Mouse (Mus musculus) forebrain, embryonic 16.5 days (tissue): ENCODE data around the gene Syt9. TPM values are rescaled to one million over a fixed set of nuclear protein-coding genes. Genes with fewer than 3 reads are reported as not detected.
"Not testable (repeated sequence)": the region's sequence is repeated elsewhere in the genome, so short reads cannot be mapped to it uniquely, and the experiment has no call there.

Experiments used
- ATAC-seq: fragments of 200-750 bp; cut with Nextera tagmentation; 2 replicates; pipeline ENCODE4 v1.8.0; 2017; ENCODE audit warnings: mild to moderate bottlenecking, moderate library complexity
- H3K27ac ChIP-seq: fragments of 300-500 bp; sonication (generic); 2 replicates; pipeline ENCODE4 v1.5.1; 2014; ENCODE audit warnings: low read length, control low read depth
- H3K27me3 ChIP-seq: fragments of 300-500 bp; sonication (generic); replicated peaks from 2 replicates; pipeline ENCODE4 v1.6.1; 2014; ENCODE audit warnings: low read length; ENCODE audit not compliant: control insufficient read depth, insufficient read depth
- H3K36me3 ChIP-seq: fragments of 300-500 bp; sonication (generic); 2 replicates; pipeline ENCODE4 v1.6.1; 2014; ENCODE audit not compliant: control insufficient read depth, insufficient read depth
- H3K4me1 ChIP-seq: fragments of 300-500 bp; sonication (generic); replicated peaks from 2 replicates; pipeline ENCODE4 v1.6.1; 2014; ENCODE audit warnings: low read length; ENCODE audit not compliant: control insufficient read depth, insufficient read depth
- H3K4me2 ChIP-seq: fragments of 300-500 bp; sonication (generic); 2 replicates; pipeline ENCODE4 v1.6.1; 2014; ENCODE audit warnings: mild to moderate bottlenecking, low read length, control low read depth
- H3K4me3 ChIP-seq: fragments of 300-500 bp; sonication (generic); replicated peaks from 2 replicates; pipeline ENCODE4 v1.5.1; 2014; ENCODE audit warnings: mild to moderate bottlenecking, low read length, control low read depth
- H3K9ac ChIP-seq: fragments of 300-500 bp; sonication (generic); replicated peaks from 2 replicates; pipeline ENCODE4 v1.6.1; 2014; ENCODE audit warnings: low read depth, low read length, control low read depth
- H3K9me3 ChIP-seq: fragments of 300-500 bp; sonication (generic); 2 replicates; pipeline ENCODE4 v1.6.1; 2016; ENCODE audit warnings: low read length; ENCODE audit not compliant: control insufficient read depth
- WGBS: fragments of 180-500 bp; shearing (Covaris S2); extraction: QIAGEN DNeasy Blood & Tissue Kit; methylation state at CpG from one replicate; pipeline ENCODE4 v1.1.7; 2014; 5-methylcytosine and 5-hydroxymethylcytosine counted together
- polyA plus RNA-seq: library from polyadenylated mRNA; unstranded; fragments of >200 nt; fragmentation: Nextera tagmentation; extraction: Ambion mirVana; gene quantifications from 2 replicates; pipeline ENCODE4 v1.2.1, GENCODE M21; 2015

The Syt9 gene
- polyA plus RNA-seq, 1 experiment from 2014 or later, result 8.2 TPM

DNA sequence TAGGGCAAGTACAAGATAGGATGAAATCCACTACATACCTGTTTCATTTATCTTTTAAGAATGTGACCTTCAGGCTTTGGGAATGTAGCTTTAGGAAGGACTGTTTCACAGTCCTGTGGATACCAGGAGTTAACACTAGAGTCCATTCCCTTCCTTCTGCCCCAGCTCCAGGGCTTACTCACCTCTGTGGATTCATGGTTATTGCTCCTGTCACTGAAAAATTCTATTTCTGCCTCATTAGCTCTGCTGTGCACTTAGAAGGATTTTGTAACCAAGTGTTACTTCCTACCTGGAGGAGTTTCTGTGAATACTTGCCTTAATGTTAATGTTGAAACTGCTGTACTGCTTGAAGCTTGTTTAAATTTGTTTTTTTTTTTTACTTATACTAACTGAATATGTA, 74.1 kb downstream of the Syt9 start:
- no peaks in the 10 kb centered on the region for H3K4me1 ChIP-seq
- no peak overlapping the region for H3K4me2 ChIP-seq
- no peak for ATAC-seq
- H3K27me3 ChIP-seq, result no peaks in the 10 kb centered on the region
- H3K9ac ChIP-seq, result no peak overlapping the region
- H3K27ac ChIP-seq, result no peak overlapping the region
- H3K9me3 ChIP-seq, result no peaks in the 10 kb centered on the region
- no peaks in the 10 kb centered on the region for H3K36me3 ChIP-seq
- no peak overlapping the region for H3K4me3 ChIP-seq

DNA sequence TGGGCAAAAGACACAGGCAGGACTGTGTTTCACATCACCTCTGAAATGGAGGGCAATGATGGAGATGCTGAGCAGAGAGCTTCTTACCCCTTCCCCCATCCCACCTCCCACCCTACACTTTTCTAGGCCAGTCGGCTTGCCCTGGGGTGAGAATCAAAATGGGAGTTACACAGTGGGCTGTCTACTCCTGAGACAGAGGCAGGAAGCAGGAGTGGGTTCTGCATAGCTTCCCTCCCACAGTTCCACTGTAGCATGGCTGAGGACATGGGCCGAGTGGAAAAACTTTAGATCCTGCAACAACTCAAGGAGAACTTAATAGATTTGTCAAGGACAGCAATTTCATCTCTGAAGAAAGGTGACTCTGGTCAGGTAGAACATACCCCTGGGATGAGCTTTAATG, 84.1 kb downstream of the Syt9 start:
- Histone ChIP-seq H3K36me3 (no peaks in the 10 kb centered on the region), H3K27ac (no peak overlapping the region), H3K4me2 (no peak overlapping the region), H3K27me3 (no peaks in the 10 kb centered on the region), H3K4me1 (peaks cover 4% of the 10 kb centered on the region; the same call in 1 of the 2 replicates), H3K4me3 (no peak overlapping the region), H3K9me3 (no peaks in the 10 kb centered on the region), H3K9ac (no peak overlapping the region)
- ATAC-seq, result peak; percentile 47
- 91% methylated on average over 2 of the region's 2 CpGs for WGBS

DNA sequence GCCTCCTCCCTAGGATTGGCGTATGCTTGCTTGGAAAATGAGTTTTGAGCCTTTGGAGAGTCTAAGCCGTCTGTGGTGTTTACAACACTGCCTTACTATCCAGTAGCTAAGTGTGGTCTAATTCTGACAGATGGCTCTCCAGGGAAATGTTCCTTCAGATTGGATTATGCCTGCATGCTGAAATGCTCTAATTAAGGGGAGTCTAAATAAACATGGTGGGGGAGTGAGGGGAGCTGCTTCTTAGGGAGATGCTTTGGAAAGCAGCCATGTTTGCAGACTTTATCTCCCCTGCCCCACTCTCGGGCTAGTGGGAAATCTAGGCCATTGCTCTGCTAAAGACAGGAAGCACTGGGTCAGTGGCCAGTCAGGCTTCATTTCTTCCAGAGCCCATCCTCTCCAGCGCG, 84.6 kb downstream of the Syt9 start:
- ATAC-seq, result peak; percentile 91
- peaks cover 4% of the 10 kb centered on the region; the same call in 1 of the 2 replicates for H3K4me1 ChIP-seq
- no peak overlapping the region for H3K4me3 ChIP-seq
- 51% methylated on average over 5 of the region's 5 CpGs for WGBS
- no peak overlapping the region for H3K4me2 ChIP-seq
- no peak overlapping the region for H3K9ac ChIP-seq
- H3K27ac ChIP-seq, result 0 out of 2 replicates have a peak overlapping the region, but pooled peaks have one; percentile 30
- H3K36me3 ChIP-seq, result no peaks in the 10 kb centered on the region
- no peaks in the 10 kb centered on the region for H3K9me3 ChIP-seq
- H3K27me3 ChIP-seq, result no peaks in the 10 kb centered on the region

DNA sequence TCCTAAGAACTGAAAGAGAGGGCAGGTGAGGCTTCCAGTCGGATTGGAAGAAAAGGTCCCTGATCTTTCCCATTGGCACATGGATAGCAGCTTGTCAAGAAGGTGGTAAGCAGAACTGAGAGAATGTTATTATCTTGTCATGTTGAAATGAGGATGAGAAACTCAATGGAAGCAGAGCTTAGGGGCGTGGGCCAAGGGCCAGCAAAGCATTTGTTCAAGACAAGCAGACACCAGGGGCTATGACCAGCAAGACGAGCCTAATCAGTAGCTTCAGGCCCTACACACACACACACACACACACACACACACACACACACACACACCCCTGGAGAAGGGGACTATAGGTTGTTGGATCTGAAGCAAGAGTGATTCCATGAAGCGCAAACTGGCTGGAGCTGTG, 90.6 kb downstream of the Syt9 start:
- no peaks in the 10 kb centered on the region for H3K9me3 ChIP-seq
- ATAC-seq, result no peak
- WGBS, result 92% methylated on average over 4 of the region's 4 CpGs
- H3K4me1 ChIP-seq, result no peaks in the 10 kb centered on the region
- no peak overlapping the region for H3K4me2 ChIP-seq
- no peaks in the 10 kb centered on the region for H3K27me3 ChIP-seq
- no peaks in the 10 kb centered on the region for H3K36me3 ChIP-seq
- no peak overlapping the region for H3K9ac ChIP-seq
- no peak overlapping the region for H3K4me3 ChIP-seq
- H3K27ac ChIP-seq, result no peak overlapping the region

DNA sequence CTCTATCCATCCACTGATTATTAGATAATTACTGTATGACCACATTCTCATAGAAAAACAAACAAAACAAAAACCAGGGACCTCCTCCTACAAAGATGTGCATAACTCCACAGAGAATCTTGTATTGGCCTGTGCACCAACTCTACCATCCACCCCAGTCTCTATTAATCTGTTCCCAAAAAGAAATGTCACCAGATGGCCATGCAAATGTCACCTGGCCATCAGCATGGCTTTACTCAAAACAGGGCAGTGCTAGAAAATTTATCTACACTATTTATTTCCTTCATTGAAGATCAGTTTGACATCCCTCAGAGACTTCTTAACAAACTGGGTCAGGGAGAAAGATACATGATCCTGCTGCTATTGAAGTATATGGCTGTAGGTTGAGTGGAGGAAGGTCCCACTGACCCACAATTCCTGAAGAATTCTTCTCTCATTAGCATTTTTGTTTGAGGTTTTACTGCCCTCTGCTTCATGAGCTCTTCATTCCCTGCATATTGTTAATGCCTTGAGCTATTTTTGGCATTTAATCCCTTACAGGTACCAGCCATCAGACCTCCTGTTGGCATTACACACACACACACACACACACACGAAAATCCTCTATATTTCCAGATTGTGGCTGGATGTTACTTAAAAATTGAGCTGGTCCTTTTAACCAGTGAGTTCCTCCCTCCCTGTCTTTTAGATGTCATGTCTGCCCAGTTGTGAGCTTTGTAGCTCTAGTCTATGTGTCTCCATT, 91.3 kb downstream of the Syt9 start:
- WGBS, result 83% methylated on average over 1 of the region's 1 CpGs
- Histone ChIP-seq H3K4me1 (no peaks in the 10 kb centered on the region), H3K27me3 (no peaks in the 10 kb centered on the region), H3K27ac (no peak overlapping the region), H3K4me2 (no peak overlapping the region), H3K36me3 (no peaks in the 10 kb centered on the region), H3K9me3 (no peaks in the 10 kb centered on the region), H3K9ac (no peak overlapping the region), H3K4me3 (no peak overlapping the region)
- ATAC-seq, result no peak

DNA sequence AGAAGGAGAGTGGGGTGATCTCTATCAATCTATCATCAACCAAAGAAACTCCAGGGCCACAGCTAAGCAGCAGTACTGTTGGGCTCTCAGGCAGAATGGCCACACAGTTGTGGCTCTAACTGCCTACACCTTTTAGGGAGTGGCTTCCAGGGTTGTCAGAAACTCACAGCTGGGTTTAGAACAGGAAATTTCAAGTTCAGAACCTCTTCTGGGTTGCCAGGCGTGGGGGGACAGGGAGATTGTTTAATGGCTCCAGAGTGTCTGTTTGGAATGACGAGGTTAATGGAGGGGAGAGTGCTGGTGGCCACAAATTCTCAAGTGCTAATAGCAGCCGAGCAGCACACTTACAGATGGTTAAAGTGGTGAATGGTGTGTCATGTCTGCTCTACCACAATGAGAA, 92.4 kb downstream of the Syt9 start:
- H3K27me3 ChIP-seq, result no peaks in the 10 kb centered on the region
- H3K4me3 ChIP-seq, result no peak overlapping the region
- no peak for ATAC-seq
- no peak overlapping the region for H3K27ac ChIP-seq
- no peaks in the 10 kb centered on the region for H3K36me3 ChIP-seq
- H3K9ac ChIP-seq, result no peak overlapping the region
- no peaks in the 10 kb centered on the region for H3K4me1 ChIP-seq
- no peaks in the 10 kb centered on the region for H3K9me3 ChIP-seq
- H3K4me2 ChIP-seq, result no peak overlapping the region
- WGBS, result 73% methylated on average over 3 of the region's 3 CpGs

DNA sequence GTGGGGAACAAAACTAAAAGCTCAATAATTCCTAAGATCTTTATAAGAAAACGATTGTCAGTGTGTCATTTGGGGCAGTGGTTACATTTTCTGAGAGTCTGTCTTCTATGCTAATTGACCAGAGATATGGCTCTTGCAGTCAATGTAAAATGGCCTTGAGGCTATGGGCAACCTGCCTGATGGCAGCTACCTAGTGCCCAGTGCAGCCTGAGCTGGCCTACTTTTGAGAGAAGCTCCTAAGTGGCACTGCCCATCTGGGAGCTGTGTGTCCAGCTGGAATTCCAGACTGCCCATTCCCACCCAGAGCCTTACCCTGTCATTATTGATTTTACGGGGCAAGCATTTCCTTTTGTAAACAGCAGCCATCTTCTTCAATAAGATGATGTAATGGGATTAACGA, 94.6 kb downstream of the Syt9 start:
- Histone ChIP-seq H3K27me3 (no peaks in the 10 kb centered on the region), H3K27ac (no peak overlapping the region), H3K9ac (no peak overlapping the region), H3K9me3 (no peaks in the 10 kb centered on the region), H3K36me3 (no peaks in the 10 kb centered on the region), H3K4me1 (no peaks in the 10 kb centered on the region), H3K4me2 (no peak overlapping the region), H3K4me3 (no peak overlapping the region)
- WGBS, result 79% methylated on average over 3 of the region's 3 CpGs
- no peak for ATAC-seq

DNA sequence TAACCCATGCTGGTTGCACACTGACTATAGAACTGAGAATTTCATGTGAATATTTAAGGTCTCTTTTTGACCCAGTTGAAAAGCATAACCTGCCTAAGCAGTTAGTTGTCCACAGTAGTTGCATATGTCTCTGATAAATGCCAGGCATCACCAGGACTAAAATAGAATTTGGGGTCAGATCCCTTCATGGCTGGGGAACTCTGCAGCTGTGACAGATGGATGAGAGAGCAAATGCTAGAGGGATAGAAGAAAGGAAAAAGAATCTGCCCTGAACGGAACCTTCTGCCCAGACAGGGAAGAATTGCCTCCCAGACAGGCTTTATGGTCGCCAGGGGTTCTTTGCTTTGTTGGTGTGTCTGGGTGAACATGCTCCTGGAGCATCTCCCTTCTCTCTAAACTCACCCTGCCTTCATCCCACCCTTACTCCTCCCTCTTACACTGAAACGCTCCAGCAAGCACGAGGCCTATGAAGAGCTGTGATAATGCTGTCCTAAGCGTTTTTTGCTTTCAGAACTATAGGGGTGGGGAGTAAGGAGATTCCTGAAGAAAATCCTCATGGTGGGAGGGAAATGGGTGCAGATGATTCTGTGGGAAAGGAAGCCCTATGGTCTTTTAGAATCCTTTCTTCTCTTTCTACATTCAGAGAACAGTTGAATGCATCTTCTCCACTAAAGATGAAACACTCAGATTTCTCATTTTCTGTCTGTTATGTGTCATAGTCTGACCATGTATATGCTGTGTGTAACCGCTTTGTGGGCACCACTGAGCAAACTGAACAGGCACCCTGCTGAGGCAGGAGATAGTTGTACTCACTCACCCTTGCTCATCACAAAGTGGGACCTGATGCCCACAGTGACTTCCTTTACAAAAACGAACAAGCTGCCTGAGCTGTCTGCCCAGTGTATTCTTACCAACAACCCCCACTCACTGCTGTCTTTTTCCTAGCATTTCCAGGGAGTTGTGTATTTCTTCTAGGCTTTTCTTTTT, 108.7 kb downstream of the Syt9 start:
- Histone ChIP-seq H3K4me2 (no peak overlapping the region), H3K9ac (no peak overlapping the region), H3K27me3 (no peaks in the 10 kb centered on the region), H3K27ac (no peak overlapping the region), H3K4me3 (no peak overlapping the region), H3K4me1 (no peaks in the 10 kb centered on the region), H3K9me3 (no peaks in the 10 kb centered on the region; the same call in 1 of the 2 replicates), H3K36me3 (no peaks in the 10 kb centered on the region)
- no peak for ATAC-seq
- WGBS, result 62% methylated on average over 7 of the region's 7 CpGs

DNA sequence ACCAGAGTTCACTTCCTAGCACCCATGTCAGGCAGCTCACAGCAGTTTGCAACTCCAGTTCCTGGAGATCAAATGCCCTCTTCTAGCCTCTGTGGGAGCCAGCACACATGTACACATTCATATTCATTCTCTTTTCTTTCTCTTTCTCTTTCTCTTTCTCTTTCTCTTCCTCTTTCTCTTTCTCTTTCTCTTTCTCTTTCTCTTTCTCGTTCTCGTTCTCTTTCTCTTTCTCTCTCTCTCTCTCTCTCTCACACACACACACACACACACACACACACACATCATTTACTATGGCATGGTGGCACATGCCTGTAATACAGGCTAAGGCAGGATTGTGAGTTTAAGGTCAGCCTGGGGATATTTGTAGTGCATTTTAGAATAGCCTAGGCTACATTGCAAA, 115.2 kb downstream of the Syt9 start:
- not testable (repeated sequence) for H3K9me3 ChIP-seq, H3K4me3 ChIP-seq, H3K4me1 ChIP-seq, H3K9ac ChIP-seq, H3K36me3 ChIP-seq, H3K27ac ChIP-seq, H3K4me2 ChIP-seq, ATAC-seq, H3K27me3 ChIP-seq
- WGBS, result 94% methylated on average over 2 of the region's 2 CpGs
